Mouse (Mus musculus): ENCODE results near the gene Xylb. TPM values are rescaled to one million over a fixed set of nuclear protein-coding genes. Genes with fewer than 3 reads are reported as not detected.

The Xylb gene
- polyA plus RNA-seq, 1 experiment from 2014 or later: 2.5 TPM

DNA sequence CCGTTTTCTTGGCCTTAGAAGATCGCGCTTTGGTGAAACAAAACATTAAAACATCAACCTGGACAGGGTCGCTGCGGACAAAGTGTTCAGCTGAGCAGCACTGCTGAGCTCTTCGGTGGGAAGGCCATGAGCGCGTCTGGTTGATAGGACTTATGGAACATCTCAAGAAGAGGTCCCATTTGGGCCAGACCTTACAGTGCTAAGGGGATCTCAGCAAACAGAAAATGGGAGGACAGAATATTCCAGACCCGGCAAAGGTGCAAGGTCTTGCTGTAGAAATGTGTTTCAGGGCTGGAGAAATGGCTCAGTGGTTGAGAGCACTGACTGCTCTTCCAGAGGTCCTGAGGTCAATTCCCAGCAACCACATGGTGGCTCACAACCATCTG is 33.9 kb upstream of the Xylb start:
- H3K36me3 ChIP-seq (ENCODE audit: control insufficient read depth, insufficient read depth, low read length): no peaks in the 10 kb centered on the region
- peak overlapping the region; percentile 83 for H3K4me3 ChIP-seq (ENCODE audit: low read depth, low read length)
- H3K9me3 ChIP-seq (ENCODE audit: control insufficient read depth, low read length): no peaks in the 10 kb centered on the region
- H3K4me1 ChIP-seq (ENCODE audit: control insufficient read depth, insufficient read depth, low read length): peaks cover 11% of the 10 kb centered on the region; the same call in 1 of the 2 replicates
- H3K4me2 ChIP-seq (ENCODE audit: low read depth, low read length): peak overlapping the region; percentile 84
- H3K27me3 ChIP-seq (ENCODE audit: control insufficient read depth, insufficient read depth, low read length): peaks cover 4% of the 10 kb centered on the region; the same call in 1 of the 2 replicates
- 9% methylated on average over 9 of the region's 9 CpGs for WGBS
- 0 out of 2 replicates have a peak, but pooled peaks have one; percentile 4 for ATAC-seq (ENCODE audit: low read depth)
- H3K27ac ChIP-seq (ENCODE audit: low read depth, low read length): peak overlapping the region; percentile 93
- H3K9ac ChIP-seq (replicated peaks; ENCODE audit: low read depth, low read length): peak overlapping the region; percentile 72

DNA sequence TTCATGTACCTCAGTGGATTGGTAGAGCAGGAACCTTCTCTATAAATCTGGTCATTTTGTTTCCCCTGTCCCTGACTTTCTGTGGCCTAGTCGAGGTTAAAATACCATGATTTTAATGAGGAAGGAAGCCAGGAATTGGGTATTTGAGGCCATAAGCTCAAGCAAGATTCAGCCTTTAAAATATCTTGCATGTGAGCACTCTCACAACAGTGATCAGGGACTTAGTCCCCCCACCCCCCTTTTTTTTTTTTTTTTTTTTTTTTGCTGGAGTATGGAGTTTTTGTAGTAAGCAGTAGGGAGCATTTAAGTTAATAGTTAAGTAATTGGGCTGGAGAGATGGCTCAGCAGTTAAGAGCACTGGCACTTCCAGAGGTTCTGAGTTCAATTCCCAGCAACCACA is 33.1 kb upstream of the Xylb start:
- Histone ChIP-seq H3K4me2 (ENCODE audit: low read depth, low read length) (no peak overlapping the region), H3K36me3 (ENCODE audit: control insufficient read depth, insufficient read depth, low read length) (no peaks in the 10 kb centered on the region), H3K4me1 (ENCODE audit: control insufficient read depth, insufficient read depth, low read length) (peaks cover 11% of the 10 kb centered on the region; the same call in 1 of the 2 replicates), H3K27me3 (ENCODE audit: control insufficient read depth, insufficient read depth, low read length) (peaks cover 4% of the 10 kb centered on the region; the same call in 1 of the 2 replicates), H3K9ac (replicated peaks; ENCODE audit: low read depth, low read length) (no peak overlapping the region), H3K9me3 (ENCODE audit: control insufficient read depth, low read length) (no peaks in the 10 kb centered on the region), H3K27ac (ENCODE audit: low read depth, low read length) (no peak overlapping the region), H3K4me3 (ENCODE audit: low read depth, low read length) (no peak overlapping the region)
- WGBS: 75% methylated on average over 1 of the region's 1 CpGs
- ATAC-seq (ENCODE audit: low read depth): no peak

DNA sequence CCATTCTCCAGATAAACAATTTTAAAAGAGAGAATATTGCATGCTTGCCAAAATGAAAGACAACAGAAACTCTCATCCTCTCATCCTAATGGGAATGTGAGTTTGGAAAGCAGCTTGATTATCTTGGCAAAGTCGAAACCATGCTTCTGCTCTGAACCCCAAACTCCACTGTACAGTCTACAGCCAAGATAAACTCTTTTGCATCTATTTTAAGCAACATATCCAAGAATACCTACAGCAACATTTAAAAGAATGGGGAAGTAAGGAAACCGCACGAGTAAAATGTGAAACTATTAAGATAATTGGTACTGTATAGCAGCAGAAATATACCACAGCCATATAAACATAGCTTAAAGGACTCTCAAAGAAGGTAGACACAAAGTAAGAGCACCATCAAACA is 28.7 kb upstream of the Xylb start:
- Histone ChIP-seq H3K27me3 (ENCODE audit: control insufficient read depth, insufficient read depth, low read length) (no peaks in the 10 kb centered on the region), H3K4me1 (ENCODE audit: control insufficient read depth, insufficient read depth, low read length) (no peaks in the 10 kb centered on the region), H3K9me3 (ENCODE audit: control insufficient read depth, low read length) (no peaks in the 10 kb centered on the region), H3K36me3 (ENCODE audit: control insufficient read depth, insufficient read depth, low read length) (no peaks in the 10 kb centered on the region), H3K4me2 (ENCODE audit: low read depth, low read length) (no peak overlapping the region), H3K27ac (ENCODE audit: low read depth, low read length) (no peak overlapping the region), H3K4me3 (ENCODE audit: low read depth, low read length) (no peak overlapping the region), H3K9ac (replicated peaks; ENCODE audit: low read depth, low read length) (no peak overlapping the region)
- ATAC-seq (ENCODE audit: low read depth): no peak
- WGBS: 83% methylated on average over 3 of the region's 3 CpGs

DNA sequence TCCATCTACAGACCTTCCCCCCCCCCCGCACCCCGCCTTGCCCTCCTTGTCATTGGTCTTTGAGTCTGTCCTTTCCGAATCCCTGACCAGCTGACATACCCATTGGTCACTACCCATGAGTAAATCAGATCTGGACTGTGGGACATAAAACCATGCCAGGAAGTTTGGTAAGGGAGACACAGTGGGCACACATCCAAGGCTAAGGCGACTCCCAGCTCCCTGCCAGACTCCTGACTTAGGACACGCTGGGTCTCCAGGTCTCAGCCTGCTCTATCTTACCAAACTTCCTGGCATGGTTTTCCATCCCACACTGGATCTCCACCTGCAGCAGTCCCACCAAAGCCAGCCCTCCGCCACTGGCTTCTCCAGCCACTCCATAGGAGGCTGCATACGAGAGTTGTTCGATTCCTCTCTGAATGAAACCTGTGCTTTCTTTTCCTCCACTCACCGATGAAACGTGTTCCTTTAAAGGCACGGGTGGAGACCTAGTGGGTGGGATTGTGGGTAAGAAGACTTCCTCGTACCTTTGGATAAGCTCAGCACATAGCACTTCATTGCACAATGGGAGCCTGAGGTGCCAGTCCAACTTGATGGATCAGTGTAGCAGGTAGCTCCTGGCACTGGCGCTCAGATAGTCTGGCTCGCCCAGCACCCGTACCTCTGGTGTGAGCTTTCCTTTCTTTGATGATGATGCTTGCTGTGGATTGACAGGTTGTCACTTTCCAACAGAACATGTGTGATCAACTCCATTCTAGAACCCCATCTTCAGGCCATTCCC is 26.8 kb upstream of the Xylb start:
- WGBS: 92% methylated on average over 15 of the region's 15 CpGs
- H3K27me3 ChIP-seq (ENCODE audit: control insufficient read depth, insufficient read depth, low read length): no peaks in the 10 kb centered on the region
- no peak for ATAC-seq (ENCODE audit: low read depth)

DNA sequence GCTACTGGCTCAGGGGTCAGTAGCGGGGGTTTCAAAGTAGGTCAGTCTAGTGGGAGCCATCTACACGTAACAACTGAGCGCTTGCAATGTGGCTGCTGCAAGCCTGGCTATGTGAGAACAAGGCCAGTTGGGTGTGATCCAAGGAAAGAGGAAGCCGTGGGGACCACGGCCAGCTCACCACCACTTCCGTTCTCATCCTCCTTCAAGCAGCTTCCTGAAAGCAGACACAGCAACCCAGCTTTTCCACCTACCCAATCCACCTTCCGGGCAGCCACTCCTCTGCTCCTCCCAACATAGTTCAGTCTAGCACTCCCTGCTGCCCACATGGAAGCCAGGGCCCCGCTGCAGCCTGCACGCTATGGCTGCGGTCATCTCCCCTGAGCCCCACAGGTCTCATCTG is 22.9 kb upstream of the Xylb start:
- 67% methylated on average over 10 of the region's 10 CpGs for WGBS
- Histone ChIP-seq H3K36me3 (ENCODE audit: control insufficient read depth, insufficient read depth, low read length) (no peaks in the 10 kb centered on the region), H3K27me3 (ENCODE audit: control insufficient read depth, insufficient read depth, low read length) (no peaks in the 10 kb centered on the region), H3K4me2 (ENCODE audit: low read depth, low read length) (no peak overlapping the region), H3K27ac (ENCODE audit: low read depth, low read length) (no peak overlapping the region), H3K4me1 (ENCODE audit: control insufficient read depth, insufficient read depth, low read length) (no peaks in the 10 kb centered on the region), H3K4me3 (ENCODE audit: low read depth, low read length) (no peak overlapping the region), H3K9ac (replicated peaks; ENCODE audit: low read depth, low read length) (no peak overlapping the region), H3K9me3 (ENCODE audit: control insufficient read depth, low read length) (no peaks in the 10 kb centered on the region)
- ATAC-seq (ENCODE audit: low read depth): no peak

More for the DNA sequence above, 26.8 kb upstream of the Xylb start:
- Histone ChIP-seq H3K4me2 (ENCODE audit: low read depth, low read length) (no peak overlapping the region), H3K27ac (ENCODE audit: low read depth, low read length) (no peak overlapping the region), H3K36me3 (ENCODE audit: control insufficient read depth, insufficient read depth, low read length) (no peaks in the 10 kb centered on the region), H3K9ac (replicated peaks; ENCODE audit: low read depth, low read length) (no peak overlapping the region), H3K4me3 (ENCODE audit: low read depth, low read length) (no peak overlapping the region), H3K9me3 (ENCODE audit: control insufficient read depth, low read length) (no peaks in the 10 kb centered on the region), H3K4me1 (ENCODE audit: control insufficient read depth, insufficient read depth, low read length) (no peaks in the 10 kb centered on the region)

GRCm38 (mm10) chr9:119334834-119335233 is 22.3 kb upstream of the Xylb start:
- Histone ChIP-seq H3K27me3 (ENCODE audit: control insufficient read depth, insufficient read depth, low read length) (no peaks in the 10 kb centered on the region), H3K9ac (replicated peaks; ENCODE audit: low read depth, low read length) (no peak overlapping the region), H3K4me1 (ENCODE audit: control insufficient read depth, insufficient read depth, low read length) (0 out of 2 replicates have a peak, but pooled peaks cover 3% of the 10 kb centered on the region), H3K27ac (ENCODE audit: low read depth, low read length) (no peak overlapping the region), H3K4me2 (ENCODE audit: low read depth, low read length) (no peak overlapping the region), H3K9me3 (ENCODE audit: control insufficient read depth, low read length) (no peaks in the 10 kb centered on the region), H3K36me3 (ENCODE audit: control insufficient read depth, insufficient read depth, low read length) (no peaks in the 10 kb centered on the region), H3K4me3 (ENCODE audit: low read depth, low read length) (no peak overlapping the region)
- WGBS: 84% methylated on average over 2 of the region's 2 CpGs
- ATAC-seq (ENCODE audit: low read depth): no peak

- no peaks in the 10 kb centered on the region for H3K9me3 ChIP-seq (ENCODE audit: control insufficient read depth, low read length)
- H3K4me3 ChIP-seq (ENCODE audit: low read depth, low read length): no peak overlapping the region
- no peak for ATAC-seq (ENCODE audit: low read depth)
- no peaks in the 10 kb centered on the region for H3K36me3 ChIP-seq (ENCODE audit: control insufficient read depth, insufficient read depth, low read length)
- H3K27me3 ChIP-seq (ENCODE audit: control insufficient read depth, insufficient read depth, low read length): no peaks in the 10 kb centered on the region
- H3K27ac ChIP-seq (ENCODE audit: low read depth, low read length): no peak overlapping the region
- H3K4me1 ChIP-seq (ENCODE audit: control insufficient read depth, insufficient read depth, low read length): 0 out of 2 replicates have a peak, but pooled peaks cover 3% of the 10 kb centered on the region
- H3K4me2 ChIP-seq (ENCODE audit: low read depth, low read length): no peak overlapping the region
- 82% methylated on average over 4 of the region's 4 CpGs for WGBS
- H3K9ac ChIP-seq (replicated peaks; ENCODE audit: low read depth, low read length): no peak overlapping the region
These were observed 21.6 kb upstream of the Xylb start for GRCm38 (mm10) chr9:119335571-119335970.

DNA sequence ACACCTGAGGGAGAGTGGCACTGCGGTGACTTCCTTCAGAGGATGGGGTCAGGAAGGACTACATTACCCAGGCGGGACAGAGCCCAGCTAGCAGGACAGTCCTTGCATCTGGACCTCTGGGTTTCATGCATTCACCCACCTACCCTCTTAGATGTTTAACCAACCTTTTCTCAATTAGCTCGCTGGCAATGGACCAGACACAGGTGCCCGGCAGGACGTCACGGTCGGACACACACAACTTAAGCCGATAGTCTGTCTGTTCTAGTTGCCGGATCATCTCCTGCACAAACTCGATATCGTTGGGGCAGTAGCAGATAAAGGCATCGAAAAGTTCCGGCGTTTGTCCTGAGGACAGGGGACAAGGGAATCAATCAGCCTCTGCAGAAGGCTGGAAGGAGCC is 19.3 kb upstream of the Xylb start:
- no peaks in the 10 kb centered on the region for H3K9me3 ChIP-seq (ENCODE audit: control insufficient read depth, low read length)
- no peak overlapping the region for H3K4me3 ChIP-seq (ENCODE audit: low read depth, low read length)
- no peak overlapping the region for H3K27ac ChIP-seq (ENCODE audit: low read depth, low read length)
- peaks cover 14% of the 10 kb centered on the region for H3K4me1 ChIP-seq (ENCODE audit: control insufficient read depth, insufficient read depth, low read length)
- 94% methylated on average over 14 of the region's 14 CpGs for WGBS
- no peak overlapping the region for H3K9ac ChIP-seq (replicated peaks; ENCODE audit: low read depth, low read length)
- no peaks in the 10 kb centered on the region for H3K27me3 ChIP-seq (ENCODE audit: control insufficient read depth, insufficient read depth, low read length)
- H3K36me3 ChIP-seq (ENCODE audit: control insufficient read depth, insufficient read depth, low read length): no peaks in the 10 kb centered on the region
- ATAC-seq (ENCODE audit: low read depth): no peak
- H3K4me2 ChIP-seq (ENCODE audit: low read depth, low read length): no peak overlapping the region

GRCm38 (mm10) chr9:119338350-119338749 is 18.8 kb upstream of the Xylb start:
- peaks cover under 1% of the 10 kb centered on the region; the same call in 1 of the 2 replicates for H3K36me3 ChIP-seq (ENCODE audit: control insufficient read depth, insufficient read depth, low read length)
- WGBS: 98% methylated on average over 3 of the region's 3 CpGs
- no peak overlapping the region for H3K4me2 ChIP-seq (ENCODE audit: low read depth, low read length)
- H3K4me3 ChIP-seq (ENCODE audit: low read depth, low read length): no peak overlapping the region
- H3K27ac ChIP-seq (ENCODE audit: low read depth, low read length): no peak overlapping the region
- no peaks in the 10 kb centered on the region for H3K9me3 ChIP-seq (ENCODE audit: control insufficient read depth, low read length)
- H3K27me3 ChIP-seq (ENCODE audit: control insufficient read depth, insufficient read depth, low read length): no peaks in the 10 kb centered on the region
- no peak for ATAC-seq (ENCODE audit: low read depth)
- peaks cover 14% of the 10 kb centered on the region for H3K4me1 ChIP-seq (ENCODE audit: control insufficient read depth, insufficient read depth, low read length)
- no peak overlapping the region for H3K9ac ChIP-seq (replicated peaks; ENCODE audit: low read depth, low read length)
